Mouse (Mus musculus) heart, postnatal 0 days (tissue): ENCODE data around the gene Hnrnpdl. TPM values are rescaled to one million over a fixed set of nuclear protein-coding genes. Genes with fewer than 3 reads are reported as not detected.

Source experiments
- ATAC-seq: fragments of 200-750 bp; cut with Nextera tagmentation; 2 replicates; pipeline ENCODE4 v1.8.0; 2017; ENCODE audit warnings: low read depth, moderate number of reproducible peaks, moderate library complexity; ENCODE audit not compliant: insufficient read depth
- DNase-seq: peaks from one replicate; pipeline ENCODE4 v3.0.0-alpha.2; 2016; ENCODE audit warnings: low spot score
- H3K27ac ChIP-seq: fragments of 300-500 bp; sonication (generic); 2 replicates; pipeline ENCODE4 v1.5.1; 2014; ENCODE audit warnings: low read depth, mild to moderate bottlenecking
- H3K27me3 ChIP-seq: fragments of 300-500 bp; sonication (generic); 2 replicates; pipeline ENCODE4 v1.6.1; 2014; ENCODE audit warnings: low read length, mixed read lengths; ENCODE audit not compliant: control insufficient read depth, insufficient read depth
- H3K36me3 ChIP-seq: fragments of 300-500 bp; sonication (generic); replicated peaks from 2 replicates; pipeline ENCODE4 v1.6.1; 2014; ENCODE audit warnings: low read length, mixed read lengths; ENCODE audit not compliant: control insufficient read depth, insufficient read depth
- H3K4me1 ChIP-seq: fragments of 300-500 bp; sonication (generic); 2 replicates; pipeline ENCODE4 v1.6.1; 2014; ENCODE audit warnings: antibody characterized with exemption; ENCODE audit not compliant: control insufficient read depth, insufficient read depth
- H3K4me2 ChIP-seq: fragments of 300-500 bp; sonication (generic); 2 replicates; pipeline ENCODE4 v1.6.1; 2014; ENCODE audit warnings: low read depth, mild to moderate bottlenecking, low read length, moderate library complexity
- H3K4me3 ChIP-seq: fragments of 300-500 bp; sonication (generic); 2 replicates; pipeline ENCODE4 v1.5.1; 2014; ENCODE audit warnings: low read depth, low read length
- H3K9ac ChIP-seq: fragments of 300-500 bp; sonication (generic); replicated peaks from 2 replicates; pipeline ENCODE4 v1.6.1; 2014; ENCODE audit warnings: low read depth, low read length, mixed read lengths
- H3K9me3 ChIP-seq: fragments of 300-500 bp; sonication (generic); replicated peaks from 2 replicates; pipeline ENCODE4 v1.6.1; 2016; ENCODE audit warnings: low read length; ENCODE audit not compliant: control insufficient read depth
- CTCF ChIP-seq: IDR thresholded peaks from 2 replicates; pipeline ENCODE4 v1.5.1; 2016; ENCODE audit warnings: antibody characterized with exemption, control low read depth, low read depth
- EP300 ChIP-seq: IDR thresholded peaks from 2 replicates; pipeline ENCODE4 v1.6.1; 2016; ENCODE audit warnings: antibody characterized with exemption, low read depth
- WGBS: fragments of 180-500 bp; shearing (Covaris S2); extraction: QIAGEN DNeasy Blood & Tissue Kit; methylation state at CpG from one replicate; pipeline ENCODE4 v1.1.7; 2014; 5-methylcytosine and 5-hydroxymethylcytosine counted together
- polyA plus RNA-seq: library from polyadenylated mRNA; unstranded; fragments of >200 nt; fragmentation: Nextera tagmentation; extraction: Ambion mirVana; gene quantifications from 2 replicates; pipeline ENCODE4 v1.2.1, GENCODE M21; 2015
- total RNA-seq: library from RNA; depleted of rRNA; stranded (reverse); fragments of >200 nt; gene quantifications from 2 replicates; pipeline ENCODE4 v1.2.3, GENCODE M21; 2014; ENCODE audit warnings: low replicate concordance

Hnrnpdl gene
- total and polyA plus RNA-seq, 2 experiments from 2014 or later, result 51.3 to 54.8 TPM

DNA sequence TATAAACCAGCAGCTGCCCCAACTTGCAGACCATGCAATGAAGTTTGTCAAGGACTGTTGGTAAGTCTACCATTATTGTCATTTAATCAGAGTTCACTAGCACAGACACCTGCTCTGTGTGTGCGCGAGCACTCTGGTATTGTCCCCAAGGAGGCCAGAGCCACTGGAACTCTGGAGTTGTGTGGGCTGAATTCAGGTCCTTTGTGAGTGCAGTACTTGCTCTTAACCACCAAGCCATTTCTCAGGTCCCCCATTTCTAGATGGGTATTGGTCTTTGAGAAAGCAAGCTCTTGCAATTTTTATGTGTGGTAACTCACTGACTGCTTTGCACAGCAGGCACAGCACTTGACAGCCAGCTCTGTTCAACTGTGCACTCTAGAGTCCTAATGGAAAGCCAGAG lies 7.4 kb downstream of the Hnrnpdl start:
- Histone ChIP-seq H3K27me3 (no peaks in the 10 kb centered on the region), H3K9ac (no peak overlapping the region), H3K4me3 (no peak overlapping the region), H3K4me2 (no peak overlapping the region), H3K9me3 (no peaks in the 10 kb centered on the region), H3K36me3 (peaks cover 32% of the 10 kb centered on the region), H3K4me1 (peaks cover 24% of the 10 kb centered on the region), H3K27ac (peak overlapping the region; percentile 36)
- no peak for DNase-seq
- WGBS, result 83% methylated on average over 2 of the region's 2 CpGs
- no peak for TF ChIP-seq EP300
- no peak for ATAC-seq

- H3K4me3 ChIP-seq, result no peak overlapping the region
- DNase-seq (peak; percentile 93), ATAC-seq (peak; percentile 87)
- TF ChIP-seq CTCF, result no peak
- TF ChIP-seq EP300, result no peak
- H3K36me3 ChIP-seq, result peaks cover 32% of the 10 kb centered on the region
- H3K9me3 ChIP-seq, result no peaks in the 10 kb centered on the region
- H3K27me3 ChIP-seq, result no peaks in the 10 kb centered on the region
- H3K27ac ChIP-seq, result peak overlapping the region; percentile 66
- H3K9ac ChIP-seq, result no peak overlapping the region
- no peak overlapping the region for H3K4me2 ChIP-seq
- H3K4me1 ChIP-seq, result peaks cover 16% of the 10 kb centered on the region
- WGBS, result 2% methylated on average over 6 of the region's 6 CpGs
These were observed 9.4 kb downstream of the Hnrnpdl start for GRCm38 (mm10) chr5:100030069-100030468.

DNA sequence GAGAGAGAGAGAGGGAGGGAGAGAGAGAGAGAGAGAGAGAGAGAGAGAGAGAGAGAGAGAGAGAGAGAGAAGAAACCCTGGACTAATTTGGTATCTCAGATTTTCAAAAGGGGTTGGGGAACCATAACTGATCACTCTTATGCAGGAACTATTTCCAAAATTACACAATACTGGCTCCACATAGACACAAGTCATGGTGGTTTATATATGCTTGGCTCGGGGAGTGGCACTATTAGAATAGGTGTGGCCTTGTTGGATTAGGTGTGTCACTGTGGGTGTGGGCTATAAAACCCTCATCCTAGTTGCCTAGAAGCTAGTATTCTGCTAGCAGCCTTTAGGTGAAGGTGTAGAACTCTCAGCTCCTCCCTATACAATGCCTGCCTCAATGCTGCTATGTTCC lies 14.6 kb downstream of the Hnrnpdl start:
- DNase-seq (no peak), ATAC-seq (no peak)
- no peak overlapping the region for H3K4me2 ChIP-seq
- no peak overlapping the region for H3K9ac ChIP-seq
- no peaks in the 10 kb centered on the region for H3K27me3 ChIP-seq
- no peaks in the 10 kb centered on the region for H3K36me3 ChIP-seq
- H3K4me1 ChIP-seq, result 0 out of 2 replicates have a peak, but pooled peaks cover 10% of the 10 kb centered on the region
- no peak for TF ChIP-seq EP300
- TF ChIP-seq CTCF, result no peak
- 83% methylated on average over 1 of the region's 1 CpGs for WGBS
- 0 out of 2 replicates have a peak, but pooled peaks cover 4% of the 10 kb centered on the region for H3K9me3 ChIP-seq
- no peak overlapping the region for H3K27ac ChIP-seq
- no peak overlapping the region for H3K4me3 ChIP-seq

- no peak overlapping the region for H3K9ac ChIP-seq
- DNase-seq (no peak), ATAC-seq (no peak)
- no peak overlapping the region for H3K4me3 ChIP-seq
- H3K4me2 ChIP-seq, result no peak overlapping the region
- 0 out of 2 replicates have a peak, but pooled peaks cover 6% of the 10 kb centered on the region for H3K4me1 ChIP-seq
- H3K36me3 ChIP-seq, result no peaks in the 10 kb centered on the region
- H3K27me3 ChIP-seq, result no peaks in the 10 kb centered on the region
- TF ChIP-seq EP300, result no peak
- TF ChIP-seq CTCF, result no peak
- 0 out of 2 replicates have a peak, but pooled peaks cover 4% of the 10 kb centered on the region for H3K9me3 ChIP-seq
- WGBS, result 44% methylated on average over 5 of the region's 5 CpGs
- no peak overlapping the region for H3K27ac ChIP-seq
These were observed 15.1 kb downstream of the Hnrnpdl start for GRCm38 (mm10) chr5:100024403-100024802.

- H3K4me3 ChIP-seq, result no peak overlapping the region
- H3K4me1 ChIP-seq, result 0 out of 2 replicates have a peak, but pooled peaks cover 6% of the 10 kb centered on the region
- no peak for DNase-seq
- no peaks in the 10 kb centered on the region for H3K36me3 ChIP-seq
- H3K27ac ChIP-seq, result no peak overlapping the region
- TF ChIP-seq EP300 (no peak), CTCF (no peak)
- H3K9me3 ChIP-seq, result 0 out of 2 replicates have a peak, but pooled peaks cover 4% of the 10 kb centered on the region
- ATAC-seq, result no peak
- no peak overlapping the region for H3K4me2 ChIP-seq
- no peaks in the 10 kb centered on the region for H3K27me3 ChIP-seq
- H3K9ac ChIP-seq, result no peak overlapping the region
These were observed 19.4 kb downstream of the Hnrnpdl start for GRCm38 (mm10) chr5:100020089-100020488.

GRCm38 (mm10) chr5:100012599-100012998 lies 26.9 kb downstream of the Hnrnpdl start:
- no peak for TF ChIP-seq EP300
- no peak for TF ChIP-seq CTCF
- no peak overlapping the region for H3K9ac ChIP-seq
- ATAC-seq, result peak; percentile 86
- H3K9me3 ChIP-seq, result no peaks in the 10 kb centered on the region
- H3K4me3 ChIP-seq, result no peak overlapping the region
- H3K36me3 ChIP-seq, result no peaks in the 10 kb centered on the region
- WGBS, result 31% methylated on average over 9 of the region's 9 CpGs
- H3K4me2 ChIP-seq, result peak overlapping the region; percentile 19; the same call in 1 of the 2 replicates
- H3K27me3 ChIP-seq, result no peaks in the 10 kb centered on the region
- H3K4me1 ChIP-seq, result 0 out of 2 replicates have a peak, but pooled peaks cover 4% of the 10 kb centered on the region
- DNase-seq, result peak; percentile 34
- peak overlapping the region; percentile 71 for H3K27ac ChIP-seq
